Mouse (Mus musculus): Measurements from ENCODE around the gene Acin1. TPM values are rescaled to one million over a fixed set of nuclear protein-coding genes. Genes with fewer than 3 reads are reported as not detected.
A peak's percentile ranks its signal among the peaks of the same experiment; 100 is the strongest.

Acin1 gene
- polyA plus RNA-seq, 1 experiment from 2014 or later, result 141 TPM

DNA sequence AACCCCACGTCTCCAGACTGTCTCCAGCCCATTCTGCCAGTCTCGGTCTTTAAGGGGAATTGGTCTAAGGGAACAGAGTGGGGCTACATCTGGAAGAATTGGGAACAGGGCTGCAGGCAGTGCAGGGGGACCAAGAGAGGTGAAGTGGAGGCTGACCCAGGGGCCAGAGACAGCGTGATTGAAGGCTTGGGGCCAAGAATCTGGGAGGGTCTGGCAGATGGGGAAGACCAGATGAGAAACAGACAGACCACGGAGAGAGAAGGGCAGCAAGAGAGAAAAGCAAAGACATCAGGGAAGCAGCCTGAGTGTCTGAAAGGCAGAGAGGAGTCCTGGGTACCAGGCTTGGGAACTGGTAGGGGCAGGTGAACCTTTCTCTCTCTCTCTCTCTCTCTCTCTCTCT, 46.6 kb downstream of the Acin1 start:
- Histone ChIP-seq H3K9ac (replicated peaks; ENCODE audit: low read length) (peak overlapping the region; percentile 92; the same call in 1 of the 2 replicates), H3K27ac (replicated peaks; ENCODE audit: low read depth, low read length) (no peak overlapping the region), H3K4me3 (ENCODE audit: low read depth, low read length) (peak overlapping the region; percentile 75), H3K27me3 (ENCODE audit: control insufficient read depth, insufficient read depth, low read length) (no peaks in the 10 kb centered on the region), H3K4me1 (ENCODE audit: control insufficient read depth, insufficient read depth, low read length) (peaks cover 6% of the 10 kb centered on the region; the same call in 1 of the 2 replicates), H3K36me3 (replicated peaks; ENCODE audit: control insufficient read depth, insufficient read depth, low read depth, low read length) (peaks cover 15% of the 10 kb centered on the region), H3K9me3 (replicated peaks; ENCODE audit: control insufficient read depth, low read length) (no peaks in the 10 kb centered on the region), H3K4me2 (ENCODE audit: low read depth, low read length) (peak overlapping the region; percentile 95)
- WGBS, result 19% methylated on average over 4 of the region's 4 CpGs
- ATAC-seq (replicated peaks; ENCODE audit: insufficient number of reproducible peaks, low FRiP score, low TSS enrichment, low read depth) (no peak), DNase-seq (ENCODE audit: low spot score) (no peak)

DNA sequence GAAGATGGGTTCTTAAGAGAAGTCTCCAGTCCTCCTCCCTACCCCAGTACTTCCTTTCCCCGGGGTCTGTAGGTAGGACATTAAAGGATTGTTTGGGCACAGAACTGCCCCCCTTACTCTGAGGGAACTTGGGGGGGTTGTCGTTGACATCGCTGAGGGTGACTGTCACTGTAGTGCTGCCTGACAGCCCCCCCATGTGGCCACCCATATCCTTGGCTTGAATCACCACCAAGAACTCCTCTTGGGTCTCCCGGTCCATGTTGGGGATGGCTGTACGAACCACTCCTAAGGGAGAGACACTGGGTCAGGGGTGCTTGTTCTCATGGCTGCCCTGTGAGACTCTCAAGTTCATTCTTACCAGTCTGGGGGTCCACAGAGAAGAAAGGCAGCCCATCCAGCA, 48.5 kb downstream of the Acin1 start:
- Histone ChIP-seq H3K27me3 (ENCODE audit: control insufficient read depth, insufficient read depth, low read length) (no peaks in the 10 kb centered on the region), H3K9ac (replicated peaks; ENCODE audit: low read length) (no peak overlapping the region), H3K4me1 (ENCODE audit: control insufficient read depth, insufficient read depth, low read length) (peaks cover 6% of the 10 kb centered on the region; the same call in 1 of the 2 replicates), H3K9me3 (replicated peaks; ENCODE audit: control insufficient read depth, low read length) (no peaks in the 10 kb centered on the region), H3K36me3 (replicated peaks; ENCODE audit: control insufficient read depth, insufficient read depth, low read depth, low read length) (peaks cover 8% of the 10 kb centered on the region), H3K27ac (replicated peaks; ENCODE audit: low read depth, low read length) (no peak overlapping the region), H3K4me3 (ENCODE audit: low read depth, low read length) (no peak overlapping the region), H3K4me2 (ENCODE audit: low read depth, low read length) (no peak overlapping the region)
- no peak for ATAC-seq (replicated peaks; ENCODE audit: insufficient number of reproducible peaks, low FRiP score, low TSS enrichment, low read depth)
- DNase-seq (ENCODE audit: low spot score), result no peak
- WGBS, result 90% methylated on average over 5 of the region's 5 CpGs

DNA sequence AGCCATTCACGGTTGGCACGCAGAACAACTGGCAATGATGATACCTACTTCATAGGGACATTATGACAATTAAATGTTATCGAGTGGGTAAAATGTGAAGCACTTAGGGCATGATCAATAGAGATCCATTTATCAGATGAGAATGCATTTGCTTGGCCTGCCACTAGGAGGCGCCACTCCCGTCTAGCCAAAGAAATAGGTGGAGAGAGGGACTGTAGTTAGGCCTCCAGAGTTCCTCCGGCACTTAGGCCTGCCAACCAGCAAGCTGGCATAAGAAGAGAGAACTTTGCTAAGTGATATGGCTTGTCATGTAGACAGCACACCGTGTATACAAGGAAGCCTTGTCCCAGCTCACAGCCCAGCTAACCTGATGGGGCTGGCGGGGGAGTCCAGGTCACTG, 49.8 kb downstream of the Acin1 start:
- H3K4me3 ChIP-seq (ENCODE audit: low read depth, low read length), result no peak overlapping the region
- no peaks in the 10 kb centered on the region for H3K27me3 ChIP-seq (ENCODE audit: control insufficient read depth, insufficient read depth, low read length)
- WGBS, result 47% methylated on average over 8 of the region's 8 CpGs
- no peak for ATAC-seq (replicated peaks; ENCODE audit: insufficient number of reproducible peaks, low FRiP score, low TSS enrichment, low read depth)
- H3K4me1 ChIP-seq (ENCODE audit: control insufficient read depth, insufficient read depth, low read length), result peaks cover 6% of the 10 kb centered on the region; the same call in 1 of the 2 replicates
- no peaks in the 10 kb centered on the region for H3K9me3 ChIP-seq (replicated peaks; ENCODE audit: control insufficient read depth, low read length)
- H3K4me2 ChIP-seq (ENCODE audit: low read depth, low read length), result no peak overlapping the region
- no peak overlapping the region for H3K9ac ChIP-seq (replicated peaks; ENCODE audit: low read length)
- H3K36me3 ChIP-seq (replicated peaks; ENCODE audit: control insufficient read depth, insufficient read depth, low read depth, low read length), result peaks cover 11% of the 10 kb centered on the region
- DNase-seq (ENCODE audit: low spot score), result peak; percentile 67
- H3K27ac ChIP-seq (replicated peaks; ENCODE audit: low read depth, low read length), result no peak overlapping the region

DNA sequence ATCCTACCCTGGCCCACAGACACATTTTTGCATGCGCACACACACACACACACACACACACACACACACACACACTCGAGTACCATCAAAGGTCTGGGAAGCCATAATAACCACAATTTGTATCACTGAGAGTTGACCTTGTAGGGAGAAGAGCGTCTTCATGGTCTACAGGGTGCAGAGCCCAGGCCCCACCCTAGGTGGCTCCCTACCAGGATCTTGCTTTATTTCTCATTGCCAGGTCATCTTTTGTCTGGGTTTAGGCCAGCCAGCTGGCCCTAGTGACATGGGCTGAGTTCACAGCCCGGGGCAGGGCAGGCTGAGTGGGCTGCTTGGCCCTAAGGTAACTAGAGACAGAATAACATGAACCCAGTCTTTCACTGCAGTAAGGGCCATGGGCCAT, 52.5 kb downstream of the Acin1 start:
- H3K36me3 ChIP-seq (replicated peaks; ENCODE audit: control insufficient read depth, insufficient read depth, low read depth, low read length), result peaks cover 13% of the 10 kb centered on the region
- WGBS, result 89% methylated on average over 4 of the region's 4 CpGs
- no peak overlapping the region for H3K9ac ChIP-seq (replicated peaks; ENCODE audit: low read length)
- no peak overlapping the region for H3K4me3 ChIP-seq (ENCODE audit: low read depth, low read length)
- no peak overlapping the region for H3K4me2 ChIP-seq (ENCODE audit: low read depth, low read length)
- no peak overlapping the region for H3K27ac ChIP-seq (replicated peaks; ENCODE audit: low read depth, low read length)
- no peaks in the 10 kb centered on the region for H3K4me1 ChIP-seq (ENCODE audit: control insufficient read depth, insufficient read depth, low read length)
- DNase-seq (ENCODE audit: low spot score) (no peak), ATAC-seq (replicated peaks; ENCODE audit: insufficient number of reproducible peaks, low FRiP score, low TSS enrichment, low read depth) (no peak)
- no peaks in the 10 kb centered on the region for H3K27me3 ChIP-seq (ENCODE audit: control insufficient read depth, insufficient read depth, low read length)
- no peaks in the 10 kb centered on the region for H3K9me3 ChIP-seq (replicated peaks; ENCODE audit: control insufficient read depth, low read length)

DNA sequence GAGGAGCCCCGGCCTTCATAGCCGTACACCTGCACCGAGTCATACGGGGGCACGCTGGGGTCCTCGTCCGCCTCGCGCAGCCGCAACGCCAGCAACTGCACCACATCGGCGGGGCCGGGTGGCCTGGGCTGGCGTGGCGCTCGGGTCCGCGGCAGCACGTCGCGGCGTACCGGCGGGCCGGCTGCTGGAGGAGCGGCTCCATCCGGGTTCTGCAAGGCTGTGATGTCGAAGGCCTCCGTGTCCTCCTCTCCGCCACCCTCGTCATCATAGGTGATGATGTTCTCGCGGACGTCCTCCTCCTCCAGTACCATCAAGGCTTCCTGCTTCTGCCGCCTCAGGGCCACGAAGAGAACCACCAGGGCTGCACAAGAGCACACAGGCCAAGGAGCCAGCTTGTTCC, 54.5 kb downstream of the Acin1 start:
- 91% methylated on average over 30 of the region's 37 CpGs for WGBS
- Histone ChIP-seq H3K4me3 (ENCODE audit: low read depth, low read length) (no peak overlapping the region), H3K4me1 (ENCODE audit: control insufficient read depth, insufficient read depth, low read length) (no peaks in the 10 kb centered on the region), H3K27me3 (ENCODE audit: control insufficient read depth, insufficient read depth, low read length) (no peaks in the 10 kb centered on the region), H3K4me2 (ENCODE audit: low read depth, low read length) (no peak overlapping the region), H3K9ac (replicated peaks; ENCODE audit: low read length) (no peak overlapping the region), H3K9me3 (replicated peaks; ENCODE audit: control insufficient read depth, low read length) (no peaks in the 10 kb centered on the region), H3K27ac (replicated peaks; ENCODE audit: low read depth, low read length) (no peak overlapping the region), H3K36me3 (replicated peaks; ENCODE audit: control insufficient read depth, insufficient read depth, low read depth, low read length) (peaks cover 13% of the 10 kb centered on the region)
- DNase-seq (ENCODE audit: low spot score) (no peak), ATAC-seq (replicated peaks; ENCODE audit: insufficient number of reproducible peaks, low FRiP score, low TSS enrichment, low read depth) (no peak)

DNA sequence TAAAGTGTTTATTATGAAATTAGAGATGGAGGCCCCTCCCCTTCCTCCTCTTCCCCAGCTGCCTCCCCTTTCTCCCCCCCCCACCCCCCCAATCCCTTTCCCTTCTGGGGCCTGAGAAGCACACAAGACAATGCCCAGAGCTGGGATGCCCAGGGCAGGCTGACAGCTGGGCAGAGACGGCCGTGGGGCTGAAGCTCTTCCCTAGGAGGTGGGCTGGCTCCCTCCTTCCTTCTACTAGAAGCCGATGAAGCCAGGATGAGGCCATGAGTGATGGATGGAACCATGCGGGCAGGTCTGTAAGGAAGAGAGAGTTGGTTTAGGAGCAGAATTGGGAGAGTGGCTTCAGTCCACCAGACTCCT, 55.5 kb downstream of the Acin1 start:
- Histone ChIP-seq H3K27ac (replicated peaks; ENCODE audit: low read depth, low read length) (no peak overlapping the region), H3K9ac (replicated peaks; ENCODE audit: low read length) (no peak overlapping the region), H3K4me2 (ENCODE audit: low read depth, low read length) (no peak overlapping the region), H3K9me3 (replicated peaks; ENCODE audit: control insufficient read depth, low read length) (no peaks in the 10 kb centered on the region), H3K4me1 (ENCODE audit: control insufficient read depth, insufficient read depth, low read length) (no peaks in the 10 kb centered on the region), H3K4me3 (ENCODE audit: low read depth, low read length) (no peak overlapping the region), H3K36me3 (replicated peaks; ENCODE audit: control insufficient read depth, insufficient read depth, low read depth, low read length) (peaks cover 13% of the 10 kb centered on the region), H3K27me3 (ENCODE audit: control insufficient read depth, insufficient read depth, low read length) (no peaks in the 10 kb centered on the region)
- DNase-seq (ENCODE audit: low spot score) (no peak), ATAC-seq (replicated peaks; ENCODE audit: insufficient number of reproducible peaks, low FRiP score, low TSS enrichment, low read depth) (no peak)
- 66% methylated on average over 4 of the region's 4 CpGs for WGBS

GRCm38 (mm10) chr14:54630583-54631239, 56.0 kb downstream of the Acin1 start:
- WGBS, result 77% methylated on average over 11 of the region's 11 CpGs
- H3K9me3 ChIP-seq (replicated peaks; ENCODE audit: control insufficient read depth, low read length), result no peaks in the 10 kb centered on the region
- DNase-seq (ENCODE audit: low spot score), result no peak
- no peak for ATAC-seq (replicated peaks; ENCODE audit: insufficient number of reproducible peaks, low FRiP score, low TSS enrichment, low read depth)
- H3K27ac ChIP-seq (replicated peaks; ENCODE audit: low read depth, low read length), result no peak overlapping the region
- no peak overlapping the region for H3K4me2 ChIP-seq (ENCODE audit: low read depth, low read length)
- H3K9ac ChIP-seq (replicated peaks; ENCODE audit: low read length), result no peak overlapping the region
- H3K4me3 ChIP-seq (ENCODE audit: low read depth, low read length), result no peak overlapping the region
- no peaks in the 10 kb centered on the region for H3K27me3 ChIP-seq (ENCODE audit: control insufficient read depth, insufficient read depth, low read length)
- H3K36me3 ChIP-seq (replicated peaks; ENCODE audit: control insufficient read depth, insufficient read depth, low read depth, low read length), result peaks cover 13% of the 10 kb centered on the region
- no peaks in the 10 kb centered on the region for H3K4me1 ChIP-seq (ENCODE audit: control insufficient read depth, insufficient read depth, low read length)

DNA sequence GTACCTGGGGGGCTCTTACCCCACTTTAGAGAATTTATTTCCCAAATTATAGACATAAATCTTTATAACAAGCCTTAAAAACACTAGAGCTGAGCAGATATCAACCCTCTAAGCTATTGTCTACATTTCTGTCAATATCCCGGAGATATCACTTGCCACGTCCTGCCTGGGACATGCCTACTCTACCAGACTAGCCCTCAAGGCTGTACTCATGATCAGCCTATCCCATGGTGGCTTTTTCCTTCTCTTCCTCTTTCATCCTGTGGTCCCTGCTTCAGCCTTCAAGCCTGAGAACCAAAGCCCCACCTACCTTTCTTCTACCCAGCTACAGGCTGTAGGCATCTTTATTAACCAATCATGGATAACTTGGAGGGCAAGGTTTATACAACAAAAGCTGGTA, 56.9 kb downstream of the Acin1 start:
- DNase-seq (ENCODE audit: low spot score) (no peak), ATAC-seq (replicated peaks; ENCODE audit: insufficient number of reproducible peaks, low FRiP score, low TSS enrichment, low read depth) (no peak)
- 85% methylated on average over 2 of the region's 2 CpGs for WGBS
- Histone ChIP-seq H3K36me3 (replicated peaks; ENCODE audit: control insufficient read depth, insufficient read depth, low read depth, low read length) (peaks cover 13% of the 10 kb centered on the region), H3K27ac (replicated peaks; ENCODE audit: low read depth, low read length) (no peak overlapping the region), H3K4me3 (ENCODE audit: low read depth, low read length) (no peak overlapping the region), H3K4me1 (ENCODE audit: control insufficient read depth, insufficient read depth, low read length) (no peaks in the 10 kb centered on the region), H3K4me2 (ENCODE audit: low read depth, low read length) (no peak overlapping the region), H3K27me3 (ENCODE audit: control insufficient read depth, insufficient read depth, low read length) (no peaks in the 10 kb centered on the region), H3K9me3 (replicated peaks; ENCODE audit: control insufficient read depth, low read length) (no peaks in the 10 kb centered on the region), H3K9ac (replicated peaks; ENCODE audit: low read length) (no peak overlapping the region)

Measured in embryonic facial prominence, embryonic 11.5 days (tissue).